Mouse (Mus musculus): ENCODE data around the gene Tdpoz5. TPM values are rescaled to one million over a fixed set of nuclear protein-coding genes. Genes with fewer than 3 reads are reported as not detected.
"Not testable (repeated sequence)": the region's sequence is repeated elsewhere in the genome, so short reads cannot be mapped to it uniquely, and the experiment has no call there.

Tdpoz5 gene
- not detected for polyA plus RNA-seq (2017; shearing (Covaris generic))

DNA sequence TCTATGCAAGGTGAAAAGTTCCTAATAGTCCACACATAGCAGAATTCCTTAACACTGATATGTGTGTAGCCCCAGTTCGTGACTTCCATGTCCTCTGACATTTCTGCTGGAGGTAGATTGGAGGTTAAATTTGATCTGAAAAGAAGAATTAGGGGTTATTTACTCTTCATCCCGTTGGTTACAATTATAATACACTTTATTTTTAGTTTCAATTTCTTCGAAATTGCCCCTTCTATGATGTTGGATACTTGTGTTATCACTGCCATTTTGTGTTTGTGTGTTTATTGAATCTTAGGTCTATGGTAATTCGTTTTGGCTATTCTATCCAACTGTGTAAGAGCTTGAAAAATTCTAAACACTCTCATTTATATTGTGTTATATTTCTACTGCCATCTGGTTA is at the start of gene Tdpoz5:
Gene Tdpoz5 (minus strand): TSS at position 101 of the 400 bp plus-strand sequence.
- ATAC-seq: not testable (repeated sequence)

DNA sequence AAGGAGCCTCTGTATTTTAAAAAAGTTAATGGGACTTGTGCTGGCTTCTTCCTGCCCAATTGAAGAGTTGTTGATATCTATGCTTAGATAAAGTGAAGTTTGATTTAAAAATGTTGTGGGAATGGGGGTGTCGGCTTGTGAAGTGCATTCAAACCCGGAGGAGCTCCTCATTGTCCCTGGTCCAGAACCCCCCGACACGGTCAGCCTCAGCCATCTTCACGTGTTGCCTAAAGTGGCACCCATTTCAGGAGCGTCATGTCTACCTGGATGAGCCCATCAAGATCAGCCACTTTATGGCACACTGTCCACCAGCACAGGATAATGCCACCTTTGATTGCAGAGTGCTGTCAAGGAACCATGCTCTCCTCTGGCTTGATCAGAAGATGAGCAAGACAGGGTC is 7.8 kb upstream of the Tdpoz5 start:
- not testable (repeated sequence) for ATAC-seq

DNA sequence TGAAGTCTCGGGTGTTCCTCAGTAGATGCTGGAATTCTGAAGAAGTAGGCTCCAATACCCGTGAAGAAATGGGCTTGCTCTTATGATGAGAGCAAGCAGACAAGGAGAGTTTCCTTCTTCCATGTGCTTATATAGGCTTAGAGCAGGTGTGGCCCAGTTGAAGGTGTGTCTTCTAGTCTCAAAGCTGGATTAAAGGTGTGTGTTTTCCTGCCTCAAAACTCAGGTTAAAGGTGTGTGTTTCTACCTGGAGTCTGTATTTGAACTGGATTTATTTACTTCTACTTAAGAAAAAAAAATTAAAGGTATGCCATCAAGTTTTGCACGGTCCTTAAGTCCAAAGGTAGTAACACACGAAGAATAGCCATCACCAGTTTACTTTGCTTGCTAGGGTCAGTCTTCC is 17.7 kb downstream of the Tdpoz5 start, which contains the start of gene Gm9117:
Gene Gm9117 (minus strand): TSS at position 101 of the 400 bp plus-strand sequence.
- ATAC-seq: not testable (repeated sequence)

DNA sequence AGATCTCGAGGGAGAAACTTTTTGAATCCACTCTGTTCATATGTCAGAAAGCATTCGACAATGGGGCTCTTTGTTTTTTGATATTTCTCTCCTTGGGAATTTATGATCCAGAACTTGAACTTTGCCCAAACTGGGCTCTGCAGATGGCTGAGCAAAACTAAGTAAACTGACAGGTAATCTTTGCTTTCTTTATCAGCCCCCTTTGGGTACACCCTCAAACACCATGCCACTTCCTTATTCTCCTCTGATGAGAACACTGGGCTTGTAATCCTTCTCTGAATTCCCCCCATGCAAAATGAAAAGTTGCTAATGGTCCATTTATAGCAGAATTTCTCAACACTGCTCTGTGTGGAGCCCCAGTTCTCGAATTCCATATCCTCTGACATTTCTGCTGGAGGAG is 22.7 kb downstream of the Tdpoz5 start:
- not testable (repeated sequence) for ATAC-seq

Other genes starting within 250 kb of the Tdpoz5 start
- gene Gm5773, start 188.3 kb downstream of the Tdpoz5 start, polyA plus RNA-seq (2017; shearing (Covaris generic)): not detected
- gene Tdpoz4, start 164.9 kb downstream of the Tdpoz5 start, polyA plus RNA-seq (2017; shearing (Covaris generic)): not detected
- not detected for gene Tdpoz3, start 135.3 kb downstream of the Tdpoz5 start, polyA plus RNA-seq (2017; shearing (Covaris generic))
- not detected for gene Gm9117, start 17.8 kb downstream of the Tdpoz5 start, polyA plus RNA-seq (2017; shearing (Covaris generic))
- gene Gm9125, start 93.6 kb upstream of the Tdpoz5 start, polyA plus RNA-seq (2017; shearing (Covaris generic)): not detected
- not detected for gene Gm10697, start 111.3 kb upstream of the Tdpoz5 start, polyA plus RNA-seq (2017; shearing (Covaris generic))
- gene Gm10696, start 216.9 kb upstream of the Tdpoz5 start, polyA plus RNA-seq (2017; shearing (Covaris generic)): not detected
- gene Gm5286, start 235.4 kb upstream of the Tdpoz5 start, polyA plus RNA-seq (2017; shearing (Covaris generic)): not detected

All from activated CD4-positive, CD25-positive, alpha-beta regulatory T cell, adult 4 months (primary cell).